Mouse (Mus musculus) liver, postnatal 0 days (tissue): ENCODE results near the gene Madcam1.

Source experiments
- CTCF ChIP-seq: sonication (generic); IDR thresholded peaks from 2 replicates; pipeline ENCODE4 v1.5.1; 2016; ENCODE audit warnings: antibody characterized with exemption, low read depth
- EP300 ChIP-seq: IDR thresholded peaks from 2 replicates; pipeline ENCODE4 v1.6.1; 2016; ENCODE audit warnings: antibody characterized with exemption, low read depth, mild to moderate bottlenecking

- TF ChIP-seq CTCF = no peak
- TF ChIP-seq EP300 = no peak
These were observed 29.4 kb downstream of the Madcam1 start for GRCm38 (mm10) chr10:79693580-79694378.
